Mouse (Mus musculus) 416B (cell line): ENCODE measurements at regions not wholly inside any gene's neighbourhood (a gene's known extent, or its start where the extent isn't known, plus 50 kb on each side); places are given as distances from the start of the nearest gene placed in this dataset.
A peak's percentile ranks its signal among the peaks of the same experiment; 100 is the strongest.
"Not testable (repeated sequence)": the region's sequence is repeated elsewhere in the genome, so short reads cannot be mapped to it uniquely, and the experiment has no call there.

Source experiments
- DNase-seq: peaks from one replicate; pipeline ENCODE4 v3.0.0; 2011; ENCODE audit warnings: low read depth

- DNase-seq, result no peak
These were observed 163.4 kb downstream of the Trib2 start for GRCm38 (mm10) chr12:15653357-15653763.

GRCm38 (mm10) chr12:15651293-15651692, 165.4 kb downstream of the Trib2 start:
- no peak for DNase-seq

GRCm38 (mm10) chr12:15649906-15650305, 166.8 kb downstream of the Trib2 start:
- DNase-seq, result no peak

GRCm38 (mm10) chr12:15649226-15649625, 167.5 kb downstream of the Trib2 start:
- DNase-seq, result no peak

GRCm38 (mm10) chr12:15644074-15644672, 172.5 kb downstream of the Trib2 start:
- no peak for DNase-seq

- DNase-seq, result no peak
These were observed 173.1 kb downstream of the Trib2 start for GRCm38 (mm10) chr12:15643669-15644068.

- DNase-seq, result no peak
These were observed 176.4 kb downstream of the Trib2 start for GRCm38 (mm10) chr12:15640320-15640719.

GRCm38 (mm10) chr12:15629971-15630370, 186.8 kb downstream of the Trib2 start:
- DNase-seq, result no peak

GRCm38 (mm10) chr12:15619521-15619920, 197.2 kb downstream of the Trib2 start:
- no peak for DNase-seq

- DNase-seq, result no peak
These were observed 199.4 kb downstream of the Trib2 start for GRCm38 (mm10) chr12:15617312-15617711.

GRCm38 (mm10) chr12:15611847-15612580, 204.7 kb downstream of the Trib2 start:
- no peak for DNase-seq

- no peak for DNase-seq
These were observed 209.6 kb downstream of the Trib2 start for GRCm38 (mm10) chr12:15607091-15607490.

- DNase-seq, result peak; percentile 21
These were observed 210.6 kb downstream of the Trib2 start for GRCm38 (mm10) chr12:15606095-15606494.

- no peak for DNase-seq
These were observed 212.1 kb downstream of the Trib2 start for GRCm38 (mm10) chr12:15604630-15605029.

- DNase-seq, result no peak
These were observed 212.8 kb downstream of the Trib2 start for GRCm38 (mm10) chr12:15603885-15604284.

- no peak for DNase-seq
These were observed 213.4 kb downstream of the Trib2 start for GRCm38 (mm10) chr12:15603319-15603718.

- no peak for DNase-seq
These were observed 222.0 kb downstream of the Trib2 start for GRCm38 (mm10) chr12:15594704-15595103.

GRCm38 (mm10) chr12:15587864-15588263, 228.9 kb downstream of the Trib2 start:
- not testable (repeated sequence) for DNase-seq

GRCm38 (mm10) chr12:15586706-15587442, 229.8 kb downstream of the Trib2 start:
- no peak for DNase-seq

- no peak for DNase-seq
These were observed 230.9 kb downstream of the Trib2 start for GRCm38 (mm10) chr12:15585845-15586244.

GRCm38 (mm10) chr12:15584721-15585120, 232.0 kb downstream of the Trib2 start:
- no peak for DNase-seq

GRCm38 (mm10) chr12:15566785-15567109, 250.0 kb downstream of the Trib2 start:
- DNase-seq, result no peak
